Mouse (Mus musculus) spleen, adult 2 months (tissue): ENCODE results near the gene Mrrf. TPM values are rescaled to one million over a fixed set of nuclear protein-coding genes. Genes with fewer than 3 reads are reported as not detected.

Experiments
- DNase-seq, 2 experiments: peaks; one replicate each; pipeline versions ENCODE4 v3.0.0 to v3.0.0-alpha.2; 2012 to 2021; ENCODE audit warnings: low spot score in 2 of 2, low read depth in 1 of 2
- H3K27ac ChIP-seq: fragments of 200-500 bp; 2 replicates; pipeline ENCODE4 v1.5.1; 2012; ENCODE audit warnings: low read length, inconsistent platforms; ENCODE audit not compliant: insufficient read depth
- H3K27me3 ChIP-seq: fragments of 200-500 bp; 2 replicates; pipeline ENCODE4 v1.6.1; 2012; ENCODE audit warnings: mild to moderate bottlenecking, moderate library complexity, low read length, inconsistent platforms; ENCODE audit not compliant: control insufficient read depth, insufficient read depth
- H3K36me3 ChIP-seq: fragments of 200-500 bp; 2 replicates; pipeline ENCODE4 v1.6.1; 2012; ENCODE audit warnings: mild to moderate bottlenecking, low read length, inconsistent platforms; ENCODE audit not compliant: control insufficient read depth, insufficient read depth
- H3K4me1 ChIP-seq: fragments of 200-500 bp; 2 replicates; pipeline ENCODE4 v1.6.1; 2011; ENCODE audit warnings: inconsistent platforms; ENCODE audit not compliant: control insufficient read depth, insufficient read depth, insufficient read length
- H3K4me3 ChIP-seq: fragments of 200-500 bp; 2 replicates; pipeline ENCODE4 v1.5.1; 2011; ENCODE audit warnings: mild to moderate bottlenecking, inconsistent platforms; ENCODE audit not compliant: insufficient read depth, insufficient read length; ENCODE audit errors: extremely low read depth
- CTCF ChIP-seq: fragments of 200-500 bp; IDR thresholded peaks from 2 replicates; pipeline ENCODE4 v1.5.1; 2011; ENCODE audit warnings: mild to moderate bottlenecking, inconsistent platforms; ENCODE audit not compliant: insufficient read depth, insufficient read length, insufficient replicate concordance; ENCODE audit errors: extremely low read depth
- POLR2A ChIP-seq: fragments of 200-500 bp; IDR thresholded peaks from 2 replicates; pipeline ENCODE4 v1.6.1; 2011; ENCODE audit warnings: low read depth, low read length, inconsistent platforms
- WGBS: fragments of 180-500 bp; shearing (Covaris S2); methylation state at CpG from one replicate; pipeline ENCODE4 v1.1.7; 2018; 5-methylcytosine and 5-hydroxymethylcytosine counted together
- polyA plus RNA-seq: library from polyadenylated mRNA; depleted of rRNA; stranded (reverse); fragments of >200 nt; gene quantifications from 2 replicates; pipeline ENCODE4 v1.2.3, GENCODE M21; 2012

Gene Mrrf
- polyA plus RNA-seq, 1 experiment = 13.4 TPM

DNA sequence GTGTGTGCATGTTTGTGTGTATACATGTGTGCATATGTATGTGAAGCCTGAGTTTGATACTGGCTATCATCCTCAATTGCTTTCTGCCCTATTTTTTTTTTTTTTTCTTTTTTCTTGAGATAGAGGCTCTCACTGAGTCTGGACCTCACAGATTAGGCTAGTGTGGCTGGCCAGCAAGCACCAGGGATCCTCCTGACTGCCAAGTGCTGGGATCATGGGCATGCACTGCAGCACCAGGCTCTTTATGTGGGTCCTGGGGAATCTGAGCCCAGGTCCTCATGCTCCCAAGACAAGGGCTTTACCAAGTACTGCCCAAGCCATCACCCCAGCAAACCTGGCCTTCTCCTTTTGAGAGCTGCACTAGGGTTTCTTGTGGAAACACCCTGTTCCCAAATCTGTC is 87.2 kb downstream of the Mrrf start:
- Histone ChIP-seq H3K36me3 (no peaks in the 10 kb centered on the region), H3K4me1 (no peaks in the 10 kb centered on the region), H3K4me3 (no peak overlapping the region), H3K27ac (no peak overlapping the region), H3K27me3 (no peaks in the 10 kb centered on the region)
- TF ChIP-seq CTCF (no peak), POLR2A (no peak)
- no peak for DNase-seq

DNA sequence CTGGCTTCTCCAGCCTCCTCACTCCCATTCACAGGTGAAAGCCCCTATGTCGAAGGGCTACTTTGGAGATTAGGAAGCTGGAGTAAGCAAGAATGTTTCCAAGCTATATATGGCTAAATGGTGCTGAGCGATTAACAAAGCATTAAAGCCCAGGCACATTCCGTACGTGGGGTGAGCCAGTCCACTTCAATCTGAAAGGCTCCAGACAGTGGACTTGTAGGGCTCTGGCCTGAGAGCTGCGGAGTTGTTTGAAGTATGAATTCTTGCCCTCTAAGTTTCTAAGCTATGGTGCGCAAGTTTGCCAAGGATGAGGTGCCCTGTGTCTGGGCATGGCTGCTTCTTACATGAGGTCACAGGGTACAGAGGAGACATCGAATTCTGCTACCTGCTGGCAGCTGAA is 88.0 kb downstream of the Mrrf start:
- no peaks in the 10 kb centered on the region for H3K36me3 ChIP-seq
- TF ChIP-seq POLR2A (no peak), CTCF (no peak)
- WGBS = 92% methylated on average over 7 of the region's 7 CpGs
- no peak for DNase-seq
- no peak overlapping the region for H3K27ac ChIP-seq
- no peak overlapping the region for H3K4me3 ChIP-seq
- no peaks in the 10 kb centered on the region for H3K27me3 ChIP-seq
- no peaks in the 10 kb centered on the region for H3K4me1 ChIP-seq

DNA sequence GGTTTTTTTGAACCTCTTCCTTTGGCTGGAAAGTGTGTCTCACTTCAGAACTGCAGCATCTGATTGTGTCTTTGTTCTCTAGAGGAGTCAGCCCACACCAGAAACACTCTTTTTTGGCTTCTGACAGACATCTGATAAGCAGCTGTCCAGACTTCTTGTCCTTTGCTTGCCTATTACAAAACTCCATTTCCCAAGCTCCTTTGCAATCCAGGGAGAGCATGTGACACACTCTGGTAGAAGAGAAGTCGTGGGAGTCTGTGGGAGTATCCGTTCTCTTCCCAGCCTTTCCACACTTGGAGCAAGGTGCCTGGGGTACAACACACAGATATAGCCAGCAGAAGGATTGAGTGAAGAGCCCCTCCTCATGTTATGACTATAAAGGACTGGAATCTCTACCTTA is 88.4 kb downstream of the Mrrf start:
- Histone ChIP-seq H3K27ac (no peak overlapping the region), H3K4me1 (no peaks in the 10 kb centered on the region), H3K36me3 (no peaks in the 10 kb centered on the region), H3K27me3 (no peaks in the 10 kb centered on the region), H3K4me3 (no peak overlapping the region)
- 58% methylated on average over 2 of the region's 2 CpGs for WGBS
- no peak for TF ChIP-seq POLR2A
- no peak for TF ChIP-seq CTCF
- no peak for DNase-seq

- Histone ChIP-seq H3K36me3 (no peaks in the 10 kb centered on the region), H3K27ac (peak within 1 kb of the TSS; percentile 41), H3K4me1 (peaks cover 4% of the 10 kb centered on the region; the same call in 1 of the 2 replicates), H3K27me3 (no peaks in the 10 kb centered on the region), H3K4me3 (peak within 1 kb of the TSS; percentile 43; the same call in 1 of the 2 replicates)
- peak in 1 of 2 experiments; percentile 19 for DNase-seq
- TF ChIP-seq CTCF (no peak), POLR2A (no peak)
- under 1% methylated on average over 18 of the region's 18 CpGs for WGBS
Observed at GRCm38 (mm10) chr2:36230366-36230765, 94.2 kb downstream of the Mrrf start, which contains the start of gene Ptgs1. Ptgs1 (plus strand) TSS chr2:36230426.

GRCm38 (mm10) chr2:36230967-36231366 is 94.8 kb downstream of the Mrrf start:
- peak overlapping the region; percentile 41; the same call in 1 of the 2 replicates for H3K27ac ChIP-seq
- H3K27me3 ChIP-seq = no peaks in the 10 kb centered on the region
- H3K4me3 ChIP-seq = peak overlapping the region; percentile 43; the same call in 1 of the 2 replicates
- no peaks in the 10 kb centered on the region for H3K36me3 ChIP-seq
- TF ChIP-seq CTCF (no peak), POLR2A (no peak)
- WGBS = 2% methylated on average over 9 of the region's 10 CpGs
- no peak for DNase-seq
- peaks cover 4% of the 10 kb centered on the region; the same call in 1 of the 2 replicates for H3K4me1 ChIP-seq

GRCm38 (mm10) chr2:36234526-36235368 is 98.6 kb downstream of the Mrrf start:
- DNase-seq = no peak
- no peaks in the 10 kb centered on the region for H3K27me3 ChIP-seq
- H3K4me3 ChIP-seq = no peak overlapping the region
- H3K36me3 ChIP-seq = no peaks in the 10 kb centered on the region
- 57% methylated on average over 7 of the region's 7 CpGs for WGBS
- no peak overlapping the region for H3K27ac ChIP-seq
- TF ChIP-seq CTCF (no peak), POLR2A (no peak)
- peaks cover 4% of the 10 kb centered on the region; the same call in 1 of the 2 replicates for H3K4me1 ChIP-seq

DNA sequence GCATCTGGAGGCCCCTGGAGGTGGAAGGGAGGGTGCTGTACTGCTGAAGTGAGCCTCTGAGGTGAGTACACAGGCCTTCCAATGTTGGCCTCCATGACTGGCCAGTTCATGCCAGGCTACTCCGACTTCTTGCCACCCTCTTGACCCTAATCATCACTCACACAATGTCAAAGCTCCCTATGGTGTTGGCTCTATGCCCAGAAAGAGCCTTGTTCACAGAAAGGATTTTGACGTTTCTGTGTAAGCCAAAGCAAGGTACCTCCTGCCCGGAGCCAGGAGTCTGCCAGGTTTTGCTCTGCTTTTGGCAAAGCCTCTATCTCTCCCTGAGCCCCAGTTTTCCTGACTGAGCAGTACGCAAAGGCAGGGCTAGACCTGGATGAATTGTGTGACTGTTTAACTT is 99.7 kb downstream of the Mrrf start:
- DNase-seq = no peak
- Histone ChIP-seq H3K27ac (no peak overlapping the region), H3K27me3 (no peaks in the 10 kb centered on the region), H3K4me1 (no peaks in the 10 kb centered on the region), H3K36me3 (no peaks in the 10 kb centered on the region), H3K4me3 (no peak overlapping the region)
- TF ChIP-seq POLR2A = no peak
- no peak for TF ChIP-seq CTCF
- 52% methylated on average over 4 of the region's 4 CpGs for WGBS
